Mouse (Mus musculus) ES-E14 (cell line): Measurements from ENCODE around the gene Tmem44. TPM values are rescaled to one million over a fixed set of nuclear protein-coding genes. Genes with fewer than 3 reads are reported as not detected.
A peak's percentile ranks its signal among the peaks of the same experiment; 100 is the strongest.

Source experiments
- DNase-seq: peaks from one replicate; pipeline ENCODE4 v3.0.0-alpha.2; 2013; ENCODE audit warnings: low read depth, low spot score
- H3K27ac ChIP-seq: 2 replicates; pipeline ENCODE4 v1.5.1; 2012; ENCODE audit warnings: low read depth, mild to moderate bottlenecking, low read length, moderate library complexity, mixed read lengths; ENCODE audit not compliant: poor library complexity, insufficient read depth, severe bottlenecking
- H3K36me3 ChIP-seq: 2 replicates; pipeline ENCODE4 v1.6.1; 2012; ENCODE audit warnings: mild to moderate bottlenecking, low read length, moderate library complexity, mixed read lengths; ENCODE audit not compliant: control insufficient read depth, poor library complexity, insufficient read depth, severe bottlenecking
- H3K4me1 ChIP-seq, 2 experiments: fragments of 150-350 bp in 1 of 2; sonication (generic) in 1 of 2; 2 replicates each; pipeline ENCODE4 v1.6.1; 2012; ENCODE audit warnings: low read length in 2 of 2, mild to moderate bottlenecking in 1 of 2, mixed read lengths in 1 of 2; ENCODE audit not compliant: control insufficient read depth in 2 of 2, insufficient read depth in 2 of 2, poor library complexity in 1 of 2
- H3K4me3 ChIP-seq, 2 experiments: fragments of 150-350 bp in 1 of 2; sonication (generic) in 1 of 2; 2 replicates each; pipeline ENCODE4 v1.5.1; 2012; ENCODE audit warnings: low read length in 2 of 2, low read depth in 1 of 2, mild to moderate bottlenecking in 1 of 2, mixed read lengths in 1 of 2; ENCODE audit not compliant: insufficient read depth in 1 of 2, poor library complexity in 1 of 2, severe bottlenecking in 1 of 2
- H3K9ac ChIP-seq: 2 replicates; pipeline ENCODE4 v1.6.1; 2012; ENCODE audit warnings: low read depth, mild to moderate bottlenecking, low read length, mixed read lengths; ENCODE audit not compliant: poor library complexity, insufficient read depth, severe bottlenecking
- H3K9me3 ChIP-seq: fragments of 150-350 bp; sonication (generic); 2 replicates; pipeline ENCODE4 v1.6.1; 2012; ENCODE audit warnings: low read depth, mild to moderate bottlenecking, low read length; ENCODE audit not compliant: control insufficient read depth, insufficient read depth
- CHD2 ChIP-seq: IDR thresholded peaks from 2 replicates; pipeline ENCODE4 v1.6.1; 2014; ENCODE audit warnings: mild to moderate bottlenecking, low read depth, low read length, inconsistent platforms
- HCFC1 ChIP-seq: IDR thresholded peaks from 2 replicates; pipeline ENCODE4 v1.6.1; 2012; ENCODE audit warnings: low read length, inconsistent platforms, borderline replicate concordance; ENCODE audit not compliant: insufficient read depth
- MAFK ChIP-seq: IDR thresholded peaks from 2 replicates; pipeline ENCODE4 v1.6.1; 2014; ENCODE audit warnings: mild to moderate bottlenecking, low read depth, low read length, inconsistent platforms; ENCODE audit not compliant: insufficient read depth
- ZC3H11A ChIP-seq: IDR thresholded peaks from 2 replicates; pipeline ENCODE4 v1.6.1; 2012; ENCODE audit warnings: low read depth, mild to moderate bottlenecking, inconsistent platforms, low read length, borderline replicate concordance
- ZNF384 ChIP-seq: IDR thresholded peaks from 2 replicates; pipeline ENCODE4 v1.6.1; 2012; ENCODE audit warnings: low read depth, low read length, inconsistent platforms
- in situ Hi-C, 2 experiments: fragments of 600-800 bp; cut with MboI; formaldehyde crosslinking; loops; one replicate each; pipeline ENCODE4 v1.15.1; 2025; ENCODE audit warnings: low sequenced_read_pairs in 2 of 2, inconsistent platforms in 1 of 2; ENCODE audit not compliant: unreplicated experiment in 2 of 2
- total RNA-seq: library from RNA; depleted of rRNA; stranded (reverse); fragments of 300-350 nt; gene quantifications from 2 replicates; pipeline ENCODE4 v1.2.3, GENCODE M21; 2012

Gene Tmem44
- total RNA-seq, 1 experiment: 4.2 TPM

- DNase-seq: no peak
- in situ Hi-C loops: no loop called here
- TF ChIP-seq CHD2: no peak
- TF ChIP-seq MAFK: no peak
- no peak for TF ChIP-seq HCFC1
- no peak for TF ChIP-seq ZC3H11A
- no peak for TF ChIP-seq ZNF384
These were observed 49.0 kb downstream of the Tmem44 start for GRCm38 (mm10) chr16:30501621-30502020.

GRCm38 (mm10) chr16:30500223-30500622 is 50.4 kb downstream of the Tmem44 start:
- Histone ChIP-seq H3K9me3 (no peaks in the 10 kb centered on the region), H3K36me3 (no peaks in the 10 kb centered on the region), H3K4me3 (no peak overlapping the region), H3K9ac (no peak overlapping the region), H3K27ac (no peak overlapping the region), H3K4me1 (peaks cover 1 to 8% of the 10 kb centered on the region in 2 experiments; a peak in 2 of 4 replicates)
- TF ChIP-seq CHD2: no peak
- TF ChIP-seq HCFC1: no peak
- no peak for TF ChIP-seq ZNF384
- in situ Hi-C loops: no loop called here
- no peak for DNase-seq

More at GRCm38 (mm10) chr16:30501621-30502020, 49.0 kb downstream of the Tmem44 start:
- H3K27ac ChIP-seq: no peak overlapping the region
- H3K4me1 ChIP-seq: peaks cover 1 to 8% of the 10 kb centered on the region in 2 experiments; a peak in 2 of 4 replicates
- no peak overlapping the region for H3K4me3 ChIP-seq
- no peaks in the 10 kb centered on the region for H3K9me3 ChIP-seq
- no peak overlapping the region for H3K9ac ChIP-seq
- H3K36me3 ChIP-seq: no peaks in the 10 kb centered on the region

GRCm38 (mm10) chr16:30499126-30499857 is 51.4 kb downstream of the Tmem44 start:
- H3K9me3 ChIP-seq: no peaks in the 10 kb centered on the region
- H3K4me1 ChIP-seq: peaks cover 1 to 8% of the 10 kb centered on the region in 2 experiments; a peak in 2 of 4 replicates
- in situ Hi-C loops: no loop called here
- DNase-seq: no peak
- peak overlapping the region; percentile 2 for H3K9ac ChIP-seq
- H3K27ac ChIP-seq: no peak overlapping the region
- H3K36me3 ChIP-seq: no peaks in the 10 kb centered on the region
- TF ChIP-seq HCFC1: no peak
- TF ChIP-seq CHD2: no peak
- no peak for TF ChIP-seq ZNF384
- H3K4me3 ChIP-seq: peak overlapping the region in 1 of 2 experiments; percentile 5; a peak in 1 of 4 replicates

- TF ChIP-seq ZC3H11A (no peak), CHD2 (no peak), HCFC1 (no peak), MAFK (no peak), ZNF384 (no peak)
- H3K9me3 ChIP-seq: no peaks in the 10 kb centered on the region
- H3K9ac ChIP-seq: no peak overlapping the region
- H3K27ac ChIP-seq: no peak overlapping the region
- H3K4me1 ChIP-seq: peaks cover 1 to 5% of the 10 kb centered on the region in 2 experiments; a peak in 2 of 4 replicates
- in situ Hi-C loops: no loop called here
- H3K4me3 ChIP-seq: no peak overlapping the region
- DNase-seq: no peak
- H3K36me3 ChIP-seq: no peaks in the 10 kb centered on the region
These were observed 53.3 kb downstream of the Tmem44 start for GRCm38 (mm10) chr16:30497307-30497706.

- Histone ChIP-seq H3K4me1 (peaks cover 0 to 5% of the 10 kb centered on the region in 2 experiments; a peak in 1 of 4 replicates), H3K9me3 (no peaks in the 10 kb centered on the region), H3K27ac (no peak overlapping the region), H3K36me3 (no peaks in the 10 kb centered on the region), H3K4me3 (no peak overlapping the region), H3K9ac (no peak overlapping the region)
- in situ Hi-C loops: no loop called here
- DNase-seq: no peak
- no peak for TF ChIP-seq MAFK
- TF ChIP-seq ZNF384: no peak
- TF ChIP-seq CHD2: no peak
- TF ChIP-seq HCFC1: no peak
- TF ChIP-seq ZC3H11A: no peak
These were observed 55.8 kb downstream of the Tmem44 start for GRCm38 (mm10) chr16:30494883-30495282.
